In the genomic region with DNA sequence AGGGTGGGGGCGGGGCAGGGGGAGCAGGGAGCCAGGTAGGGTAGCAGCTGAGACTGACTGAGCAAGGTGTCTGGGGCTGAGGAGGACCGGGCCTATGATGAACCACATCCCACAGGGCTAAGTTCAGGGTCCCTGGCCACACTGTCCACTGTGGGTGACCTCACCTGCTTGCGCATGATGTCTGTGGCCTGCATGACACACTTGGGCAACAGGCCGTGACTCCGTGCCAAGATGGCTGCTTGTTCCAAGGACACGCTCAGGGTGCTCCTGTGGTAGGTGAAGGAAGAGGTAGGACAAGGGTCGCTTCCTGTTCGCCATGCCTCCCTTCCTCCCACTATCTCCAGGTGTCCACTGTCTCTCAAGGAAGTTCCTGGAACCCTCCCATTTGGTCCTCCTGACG, we compare ENCODE assay signal across 22 mouse cellular contexts.
"Had no signal": no experiment of that assay in that cellular context is flagged by ENCODE, and none has a peak within 500 bp of the region (broad histone marks: within the 10 kb centered on the region; RNA-seq: fewer than 3 reads in every experiment).

No protein-coding gene starts in this region.

- H3K36me3 ChIP-seq: stomach, embryonic 15.5 days had no signal

- DNase-seq: kidney, postnatal 10 days; kidney, postnatal 4 days; left cerebral cortex, postnatal 4 days; lung, adult 2 months; lung, postnatal 14 days; lung, postnatal 4 days; retina, postnatal 1 day; right cerebral cortex, postnatal 25 days; spleen, adult 18-20 months; thymus, adult 18-20 months; thymus, postnatal 36 days had no signal

- H3K9ac ChIP-seq: limb, embryonic 12.5 days; limb, embryonic 15.5 days; liver, embryonic 12.5 days; liver, embryonic 15.5 days; midbrain, embryonic 13.5 days; neural tube, embryonic 13.5 days; stomach, embryonic 15.5 days had no signal

- H3K9me3 ChIP-seq: limb, embryonic 12.5 days; limb, embryonic 15.5 days; liver, embryonic 12.5 days; liver, embryonic 15.5 days; midbrain, embryonic 10.5 days; midbrain, embryonic 13.5 days; neural tube, embryonic 13.5 days; stomach, embryonic 15.5 days had no signal

- H3K4me1 ChIP-seq: neural tube, embryonic 13.5 days; stomach, embryonic 15.5 days had no signal

- H3K4me3 ChIP-seq: limb, embryonic 12.5 days; limb, embryonic 15.5 days; liver, embryonic 12.5 days; liver, embryonic 15.5 days; midbrain, embryonic 10.5 days; midbrain, embryonic 13.5 days; myocyte; neural tube, embryonic 13.5 days; stomach, embryonic 15.5 days had no signal

- H3K27ac ChIP-seq: limb, embryonic 12.5 days; limb, embryonic 15.5 days; liver, embryonic 12.5 days; liver, embryonic 15.5 days; midbrain, embryonic 10.5 days; midbrain, embryonic 13.5 days; neural tube, embryonic 13.5 days; stomach, embryonic 15.5 days had no signal

- ATAC-seq: intestine, postnatal 0 days; liver, embryonic 12.5 days; midbrain, embryonic 13.5 days; midbrain, embryonic 16.5 days had no signal

- H3K27me3 ChIP-seq: limb, embryonic 12.5 days; limb, embryonic 15.5 days; liver, embryonic 12.5 days; liver, embryonic 15.5 days; midbrain, embryonic 13.5 days; neural tube, embryonic 13.5 days; stomach, embryonic 15.5 days had no signal

- H3K4me2 ChIP-seq: limb, embryonic 12.5 days; limb, embryonic 15.5 days; liver, embryonic 12.5 days; liver, embryonic 15.5 days; midbrain, embryonic 13.5 days; neural tube, embryonic 13.5 days; stomach, embryonic 15.5 days had no signal
